Mouse (Mus musculus) spleen, adult 2 months (tissue): ENCODE data around the gene Itga9.

Source experiments
- CTCF ChIP-seq: fragments of 200-500 bp; IDR thresholded peaks from 2 replicates; pipeline ENCODE4 v1.5.1; 2011; ENCODE audit warnings: mild to moderate bottlenecking, inconsistent platforms; ENCODE audit not compliant: insufficient read depth, insufficient read length, insufficient replicate concordance; ENCODE audit errors: extremely low read depth
- POLR2A ChIP-seq: fragments of 200-500 bp; IDR thresholded peaks from 2 replicates; pipeline ENCODE4 v1.6.1; 2011; ENCODE audit warnings: low read depth, low read length, inconsistent platforms

DNA sequence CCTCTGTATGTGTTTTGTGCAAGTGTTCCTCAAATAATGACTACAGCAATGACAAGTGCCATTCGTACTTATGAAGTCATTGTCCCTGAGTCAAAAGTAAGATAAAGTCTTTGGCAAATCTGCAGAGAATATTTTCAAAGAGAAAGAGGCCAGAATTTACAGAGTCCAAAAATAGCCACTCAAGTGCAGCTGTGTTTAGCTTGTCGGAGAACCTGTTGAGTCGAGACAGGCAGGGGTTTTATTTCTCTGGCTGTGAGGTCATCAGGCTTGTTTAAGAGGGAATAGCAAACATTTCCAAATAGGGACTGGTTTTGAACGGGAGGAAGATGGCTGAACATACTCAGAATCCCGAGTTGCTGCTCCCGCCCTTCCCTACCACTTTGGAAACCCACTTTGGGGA is 125.2 kb downstream of the Itga9 start:
- no peak for TF ChIP-seq CTCF
- no peak for TF ChIP-seq POLR2A
